Mouse (Mus musculus) lung, adult 2 months (tissue): ENCODE measurements around the gene Arf5. TPM values are rescaled to one million over a fixed set of nuclear protein-coding genes. Genes with fewer than 3 reads are reported as not detected.

ENCODE experiments used
- DNase-seq: peaks from one replicate; pipeline ENCODE4 v3.0.0; 2022
- H3K4me1 ChIP-seq: fragments of 200-500 bp; 2 replicates; pipeline ENCODE4 v1.6.1; 2011; ENCODE audit warnings: low read length; ENCODE audit not compliant: control insufficient read depth, insufficient read depth
- H3K4me3 ChIP-seq: fragments of 200-500 bp; replicated peaks from 2 replicates; pipeline ENCODE3; 2011; ENCODE audit warnings: low read depth, mild to moderate bottlenecking, control low read depth, low read length; ENCODE audit errors: extremely low read depth
- CTCF ChIP-seq: fragments of 200-500 bp; IDR thresholded peaks from 2 replicates; pipeline ENCODE4 v1.5.1; 2011; ENCODE audit warnings: mild to moderate bottlenecking, low read length, control low read depth; ENCODE audit not compliant: insufficient read depth
- POLR2A ChIP-seq: fragments of 200-500 bp; IDR thresholded peaks from 2 replicates; pipeline ENCODE4 v1.6.1; 2011; ENCODE audit warnings: low read depth, mild to moderate bottlenecking, control low read depth, low read length, borderline replicate concordance; ENCODE audit errors: extremely low read depth
- WGBS: fragments of 180-500 bp; shearing (Covaris S2); methylation state at CpG from one replicate; pipeline ENCODE4 v1.1.7; 2018; 5-methylcytosine and 5-hydroxymethylcytosine counted together
- polyA plus RNA-seq: library from polyadenylated mRNA; depleted of rRNA; stranded (reverse); fragments of >200 nt; gene quantifications from 2 replicates; pipeline ENCODE4 v1.2.3, GENCODE M21; 2012; rRNA removed

The Arf5 gene
- polyA plus RNA-seq: 377 and 390 TPM in 2 replicates

- TF ChIP-seq CTCF (no peak), POLR2A (peak; percentile 80; the same call in 1 of the 2 replicates)
- under 1% methylated on average over 39 of the region's 42 CpGs for WGBS
Observed at GRCm38 (mm10) chr6:28423313-28423712, at the start of gene Arf5. Gene Arf5, plus strand, starts transcription at chr6:28423560.

DNA sequence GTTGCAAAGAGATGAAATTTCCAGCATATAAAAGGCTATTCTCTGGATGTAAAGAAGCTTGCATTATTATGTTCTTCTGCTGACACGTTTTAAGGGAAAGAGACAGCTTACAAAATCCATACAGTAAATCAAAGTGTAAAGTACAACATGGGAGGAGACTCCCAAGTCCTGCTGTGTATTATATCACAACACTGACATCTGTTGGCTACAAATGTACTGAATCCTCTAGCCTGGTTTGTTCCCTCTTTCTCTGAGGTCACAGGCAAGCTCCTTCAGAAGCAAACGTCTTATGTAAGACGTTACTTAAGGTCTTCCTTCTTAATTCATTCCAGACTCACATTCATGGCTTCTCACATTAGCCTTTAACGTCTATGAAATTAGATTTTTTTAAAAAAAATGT is 41.4 kb upstream of the Arf5 start:
- Histone ChIP-seq H3K4me3 (no peak overlapping the region), H3K4me1 (no peaks in the 10 kb centered on the region)
- no peak for TF ChIP-seq POLR2A
- TF ChIP-seq CTCF: no peak
- WGBS: 41% methylated on average over 4 of the region's 4 CpGs
- DNase-seq: no peak

More at GRCm38 (mm10) chr6:28423313-28423712, at the start of gene Arf5:
- peak; percentile 94 for DNase-seq
- peak within 1 kb of the TSS; percentile 74 for H3K4me3 ChIP-seq
- peaks cover 21% of the 10 kb centered on the region; the same call in 1 of the 2 replicates for H3K4me1 ChIP-seq

GRCm38 (mm10) chr6:28385169-28385568 is 38.2 kb upstream of the Arf5 start:
- DNase-seq: no peak
- H3K4me3 ChIP-seq: no peak overlapping the region
- TF ChIP-seq CTCF: no peak
- no peak for TF ChIP-seq POLR2A
- WGBS: 68% methylated on average over 3 of the region's 3 CpGs
- H3K4me1 ChIP-seq: no peaks in the 10 kb centered on the region

GRCm38 (mm10) chr6:28389038-28389437 is 34.3 kb upstream of the Arf5 start:
- no peak for DNase-seq
- Histone ChIP-seq H3K4me3 (no peak overlapping the region), H3K4me1 (no peaks in the 10 kb centered on the region)
- WGBS: 78% methylated on average over 3 of the region's 3 CpGs
- TF ChIP-seq CTCF (no peak), POLR2A (no peak)

DNA sequence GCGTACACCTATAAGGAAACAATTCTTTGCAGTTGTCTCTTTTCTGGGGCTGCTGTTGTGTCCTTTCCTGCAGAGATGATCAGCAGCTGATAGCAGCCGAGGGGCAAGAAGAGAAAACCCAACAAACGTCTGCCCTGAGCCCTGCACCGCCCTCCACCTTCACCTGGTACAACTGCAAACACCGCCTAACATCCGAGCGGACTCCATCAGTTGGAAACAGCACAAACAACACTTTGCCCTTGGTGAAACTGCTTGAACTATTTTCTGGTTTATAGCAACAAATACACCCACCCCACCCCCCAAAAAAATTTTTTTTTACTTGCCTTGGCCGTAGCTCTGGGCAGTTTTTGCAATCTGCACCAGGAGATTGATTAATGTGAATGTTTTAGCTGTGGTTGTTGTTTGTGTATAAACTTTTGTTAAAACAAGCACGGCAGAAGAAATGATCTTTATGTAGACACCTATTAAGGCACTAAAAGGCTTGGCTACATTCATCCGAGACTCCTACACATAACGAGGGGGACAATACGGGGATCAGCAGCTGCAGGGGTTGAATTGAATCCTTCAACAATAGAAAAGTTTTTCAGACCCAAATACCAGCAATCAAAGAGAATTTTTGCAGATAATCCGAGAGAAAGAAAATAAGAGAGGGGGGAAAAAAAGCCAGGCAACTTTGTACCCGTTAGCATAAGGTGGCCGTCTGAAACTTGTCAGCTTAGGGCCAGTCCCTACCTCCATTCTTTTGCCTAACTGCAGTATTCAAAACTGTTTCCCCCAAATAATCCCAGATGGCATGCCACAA is 27.1 kb upstream of the Arf5 start:
- no peaks in the 10 kb centered on the region; the same call in 1 of the 2 replicates for H3K4me1 ChIP-seq
- TF ChIP-seq POLR2A: no peak
- TF ChIP-seq CTCF: no peak
- DNase-seq: no peak
- no peak overlapping the region for H3K4me3 ChIP-seq
- WGBS: 48% methylated on average over 15 of the region's 15 CpGs

- no peaks in the 10 kb centered on the region; the same call in 1 of the 2 replicates for H3K4me1 ChIP-seq
- DNase-seq: no peak
- TF ChIP-seq POLR2A (no peak), CTCF (no peak)
- 5% methylated on average over 19 of the region's 19 CpGs for WGBS
- no peak overlapping the region for H3K4me3 ChIP-seq
Observed at GRCm38 (mm10) chr6:28396853-28397457, 26.4 kb upstream of the Arf5 start.

- no peak for DNase-seq
- peak within 1 kb of the TSS; percentile 41 for H3K4me3 ChIP-seq
- H3K4me1 ChIP-seq: no peaks in the 10 kb centered on the region; the same call in 1 of the 2 replicates
- TF ChIP-seq POLR2A (no peak), CTCF (no peak)
- 2% methylated on average over 33 of the region's 33 CpGs for WGBS
Observed at GRCm38 (mm10) chr6:28397681-28398203, 25.6 kb upstream of the Arf5 start, which contains the start of gene Zfp800. Gene Zfp800, minus strand, starts transcription at chr6:28398005.

- DNase-seq: no peak
- 84% methylated on average over 3 of the region's 3 CpGs for WGBS
- TF ChIP-seq CTCF (no peak), POLR2A (no peak)
Observed at GRCm38 (mm10) chr6:28398726-28399125, 24.6 kb upstream of the Arf5 start.

GRCm38 (mm10) chr6:28399791-28400190 is 23.6 kb upstream of the Arf5 start:
- DNase-seq: no peak
- no peaks in the 10 kb centered on the region; the same call in 1 of the 2 replicates for H3K4me1 ChIP-seq
- TF ChIP-seq POLR2A (no peak), CTCF (no peak)
- H3K4me3 ChIP-seq: no peak overlapping the region
- 91% methylated on average over 4 of the region's 4 CpGs for WGBS

More at GRCm38 (mm10) chr6:28398726-28399125, 24.6 kb upstream of the Arf5 start:
- Histone ChIP-seq H3K4me3 (no peak overlapping the region), H3K4me1 (no peaks in the 10 kb centered on the region; the same call in 1 of the 2 replicates)
